Mouse (Mus musculus): ENCODE results near the gene Plekhm3. TPM values are rescaled to one million over a fixed set of nuclear protein-coding genes. Genes with fewer than 3 reads are reported as not detected.

The Plekhm3 gene
- 6.5 and 7.2 TPM in 2 replicates for polyA plus RNA-seq (2014; fragmentation: Nextera tagmentation; extraction: Ambion mirVana)

DNA sequence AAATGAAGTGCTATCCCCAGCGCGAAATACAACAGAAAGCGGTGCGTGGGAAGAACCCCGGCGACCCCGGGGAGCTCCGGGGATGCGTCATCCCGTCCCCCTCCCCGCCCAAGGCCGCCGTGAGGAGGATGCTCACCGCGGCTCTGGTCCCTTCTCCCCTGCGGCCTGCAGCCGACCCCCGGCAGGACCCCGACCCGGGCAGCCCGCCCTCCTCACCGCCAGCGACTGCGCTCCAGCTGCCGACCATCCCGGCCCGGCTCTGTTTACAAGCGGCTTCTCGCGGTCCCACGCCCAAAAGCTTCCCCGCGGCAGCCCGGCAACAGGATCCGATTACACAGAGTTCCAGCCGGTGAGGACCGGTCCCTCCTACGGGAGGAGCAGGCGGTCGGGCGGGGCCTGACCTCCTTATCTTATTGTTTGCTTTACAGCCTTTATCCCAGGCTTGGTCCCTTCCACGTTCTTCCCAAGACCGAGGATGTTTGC lies at the start of gene Plekhm3:
Gene Plekhm3 (minus strand): TSS at position 346 of the 483 bp plus-strand sequence.
- H3K27me3 ChIP-seq (ENCODE audit: control insufficient read depth, insufficient read depth, low read length): no peaks in the 10 kb centered on the region
- under 1% methylated on average over 43 of the region's 43 CpGs for WGBS
- peak; percentile 92 for DNase-seq (ENCODE audit: low spot score)
- no peaks in the 10 kb centered on the region for H3K4me1 ChIP-seq (replicated peaks; ENCODE audit: control insufficient read depth, insufficient read depth, low read length)
- H3K4me3 ChIP-seq (ENCODE audit: low read depth, low read length): peak within 1 kb of the TSS; percentile 81
- ATAC-seq (replicated peaks; ENCODE audit: low FRiP score): peak; percentile 93
- H3K36me3 ChIP-seq (ENCODE audit: control insufficient read depth, insufficient read depth, low read length): no peaks in the 10 kb centered on the region
- no peaks in the 10 kb centered on the region for H3K9me3 ChIP-seq (ENCODE audit: control insufficient read depth, low read length)
- peak within 1 kb of the TSS; percentile 62 for H3K4me2 ChIP-seq (ENCODE audit: low read depth, low read length, severe bottlenecking)
- peak within 1 kb of the TSS; percentile 91 for H3K9ac ChIP-seq (ENCODE audit: low read length)
- H3K27ac ChIP-seq (ENCODE audit: low read depth, low read length): 0 out of 2 replicates have a peak within 1 kb of the TSS, but pooled peaks have one; percentile 46

GRCm38 (mm10) chr1:65005575-65005974 lies 49.0 kb upstream of the Plekhm3 start:
- Histone ChIP-seq H3K4me1 (replicated peaks; ENCODE audit: control insufficient read depth, insufficient read depth, low read length) (no peaks in the 10 kb centered on the region), H3K27ac (ENCODE audit: low read depth, low read length) (no peak overlapping the region), H3K27me3 (ENCODE audit: control insufficient read depth, insufficient read depth, low read length) (no peaks in the 10 kb centered on the region), H3K4me3 (ENCODE audit: low read depth, low read length) (no peak overlapping the region), H3K4me2 (ENCODE audit: low read depth, low read length, severe bottlenecking) (no peak overlapping the region), H3K36me3 (ENCODE audit: control insufficient read depth, insufficient read depth, low read length) (no peaks in the 10 kb centered on the region), H3K9ac (ENCODE audit: low read length) (no peak overlapping the region), H3K9me3 (ENCODE audit: control insufficient read depth, low read length) (no peaks in the 10 kb centered on the region; the same call in 1 of the 2 replicates)
- DNase-seq (ENCODE audit: low spot score) (no peak), ATAC-seq (replicated peaks; ENCODE audit: low FRiP score) (no peak)
- 95% methylated on average over 6 of the region's 6 CpGs for WGBS

DNA sequence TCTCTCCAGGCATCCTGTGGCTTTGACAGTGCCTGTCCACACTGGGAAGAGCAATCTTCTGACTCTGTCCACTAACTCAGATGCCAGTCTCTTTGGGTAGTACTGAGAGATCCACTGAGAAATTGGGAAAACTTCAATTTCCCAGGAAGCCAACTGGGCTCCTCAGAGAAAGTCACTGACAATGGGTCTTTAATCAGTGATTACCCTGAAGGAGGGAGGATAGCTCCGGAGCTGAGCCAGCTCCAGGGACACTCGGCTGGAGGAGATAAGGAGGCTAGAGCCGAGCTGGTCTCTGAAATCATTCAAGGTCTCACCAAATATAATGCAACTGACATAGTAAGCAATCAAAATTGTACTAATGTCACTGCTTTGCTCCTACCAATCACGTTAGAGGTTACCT lies 47.9 kb upstream of the Plekhm3 start:
- Histone ChIP-seq H3K4me2 (ENCODE audit: low read depth, low read length, severe bottlenecking) (no peak overlapping the region), H3K9ac (ENCODE audit: low read length) (no peak overlapping the region), H3K4me1 (replicated peaks; ENCODE audit: control insufficient read depth, insufficient read depth, low read length) (no peaks in the 10 kb centered on the region), H3K36me3 (ENCODE audit: control insufficient read depth, insufficient read depth, low read length) (no peaks in the 10 kb centered on the region), H3K4me3 (ENCODE audit: low read depth, low read length) (no peak overlapping the region), H3K27ac (ENCODE audit: low read depth, low read length) (no peak overlapping the region), H3K27me3 (ENCODE audit: control insufficient read depth, insufficient read depth, low read length) (no peaks in the 10 kb centered on the region), H3K9me3 (ENCODE audit: control insufficient read depth, low read length) (no peaks in the 10 kb centered on the region; the same call in 1 of the 2 replicates)
- ATAC-seq (replicated peaks; ENCODE audit: low FRiP score): no peak
- 84% methylated on average over 4 of the region's 4 CpGs for WGBS
- DNase-seq (ENCODE audit: low spot score): no peak

- no peak overlapping the region for H3K4me2 ChIP-seq (ENCODE audit: low read depth, low read length, severe bottlenecking)
- H3K4me3 ChIP-seq (ENCODE audit: low read depth, low read length): no peak overlapping the region
- H3K27ac ChIP-seq (ENCODE audit: low read depth, low read length): no peak overlapping the region
- no peaks in the 10 kb centered on the region for H3K9me3 ChIP-seq (ENCODE audit: control insufficient read depth, low read length)
- no peaks in the 10 kb centered on the region for H3K27me3 ChIP-seq (ENCODE audit: control insufficient read depth, insufficient read depth, low read length)
- H3K9ac ChIP-seq (ENCODE audit: low read length): no peak overlapping the region
- 85% methylated on average over 4 of the region's 4 CpGs for WGBS
- no peak for ATAC-seq (replicated peaks; ENCODE audit: low FRiP score)
- H3K4me1 ChIP-seq (replicated peaks; ENCODE audit: control insufficient read depth, insufficient read depth, low read length): no peaks in the 10 kb centered on the region
- DNase-seq (ENCODE audit: low spot score): no peak
- no peaks in the 10 kb centered on the region for H3K36me3 ChIP-seq (ENCODE audit: control insufficient read depth, insufficient read depth, low read length)
Observed at GRCm38 (mm10) chr1:64993206-64993605, 36.6 kb upstream of the Plekhm3 start.

DNA sequence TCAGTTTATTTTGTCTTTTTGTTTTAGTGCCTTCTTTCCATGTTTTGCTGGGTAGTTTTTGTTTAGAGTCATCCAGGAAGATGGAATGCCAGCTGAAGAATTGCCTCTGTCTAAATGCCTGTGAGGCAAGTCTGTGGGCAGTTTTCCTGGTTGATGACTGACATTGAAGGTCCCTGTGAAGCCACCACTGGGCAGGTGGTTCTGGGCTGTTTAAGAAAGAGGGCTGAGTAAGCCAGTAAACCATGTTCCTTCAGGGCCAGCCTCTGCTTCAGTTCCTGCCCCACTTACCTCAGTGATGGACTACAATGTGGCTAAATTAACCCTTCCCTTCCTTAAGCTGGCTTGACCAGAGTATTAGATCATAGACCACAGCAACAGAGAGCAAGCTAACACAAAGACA lies 31.6 kb upstream of the Plekhm3 start:
- no peaks in the 10 kb centered on the region for H3K9me3 ChIP-seq (ENCODE audit: control insufficient read depth, low read length)
- no peaks in the 10 kb centered on the region for H3K4me1 ChIP-seq (replicated peaks; ENCODE audit: control insufficient read depth, insufficient read depth, low read length)
- no peak overlapping the region for H3K4me3 ChIP-seq (ENCODE audit: low read depth, low read length)
- ATAC-seq (replicated peaks; ENCODE audit: low FRiP score): no peak
- H3K27ac ChIP-seq (ENCODE audit: low read depth, low read length): no peak overlapping the region
- H3K9ac ChIP-seq (ENCODE audit: low read length): no peak overlapping the region
- DNase-seq (ENCODE audit: low spot score): no peak
- H3K36me3 ChIP-seq (ENCODE audit: control insufficient read depth, insufficient read depth, low read length): no peaks in the 10 kb centered on the region
- H3K27me3 ChIP-seq (ENCODE audit: control insufficient read depth, insufficient read depth, low read length): no peaks in the 10 kb centered on the region
- H3K4me2 ChIP-seq (ENCODE audit: low read depth, low read length, severe bottlenecking): no peak overlapping the region

DNA sequence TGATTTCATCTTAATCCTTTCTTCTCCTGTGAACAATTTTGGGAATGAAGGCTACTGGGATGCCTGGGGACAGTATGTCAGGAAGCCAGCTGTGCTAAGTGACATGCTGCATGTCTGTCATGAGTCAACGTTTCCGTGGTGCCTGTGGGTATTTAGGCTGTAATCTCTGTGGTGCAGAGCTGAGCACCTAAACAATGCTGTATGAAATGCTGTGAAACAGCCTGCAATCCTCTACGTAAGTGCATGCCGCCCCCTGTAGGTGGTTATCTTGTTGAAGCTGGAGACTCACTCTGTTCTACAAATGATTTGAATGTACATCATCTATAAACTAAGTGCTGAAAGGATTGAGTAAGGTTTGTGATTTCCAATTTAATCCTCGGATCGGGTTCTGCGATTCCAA lies 29.5 kb upstream of the Plekhm3 start:
- peak; percentile 69 for DNase-seq (ENCODE audit: low spot score)

DNA sequence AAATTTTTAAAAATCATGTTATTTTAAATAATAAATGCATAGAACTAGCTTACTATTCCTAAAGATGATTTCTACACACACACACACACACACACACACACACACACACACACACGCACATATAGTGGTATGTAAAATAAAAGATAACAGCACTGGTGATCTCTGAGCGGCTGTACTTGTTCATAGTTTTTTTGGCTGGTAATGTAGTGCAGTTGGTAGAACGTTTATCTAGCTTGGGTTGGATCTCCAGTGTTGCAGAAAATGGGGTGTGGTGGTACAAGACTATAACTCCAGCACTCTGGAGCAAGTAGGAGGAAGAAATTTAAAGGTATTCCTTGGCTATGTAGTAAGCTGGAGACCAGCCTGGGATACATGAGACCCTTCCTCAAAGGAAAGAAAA lies 26.6 kb upstream of the Plekhm3 start:
- 0 out of 2 replicates have a peak, but pooled peaks cover 4% of the 10 kb centered on the region for H3K27me3 ChIP-seq (ENCODE audit: control insufficient read depth, insufficient read depth, low read length)
- DNase-seq (ENCODE audit: low spot score) (no peak), ATAC-seq (replicated peaks; ENCODE audit: low FRiP score) (no peak)
- H3K9me3 ChIP-seq (ENCODE audit: control insufficient read depth, low read length): no peaks in the 10 kb centered on the region
- H3K27ac ChIP-seq (ENCODE audit: low read depth, low read length): no peak overlapping the region
- H3K36me3 ChIP-seq (ENCODE audit: control insufficient read depth, insufficient read depth, low read length): no peaks in the 10 kb centered on the region
- H3K9ac ChIP-seq (ENCODE audit: low read length): no peak overlapping the region
- no peak overlapping the region for H3K4me3 ChIP-seq (ENCODE audit: low read depth, low read length)
- WGBS: 84% methylated on average over 3 of the region's 3 CpGs
- 0 out of 2 replicates have a peak, but pooled peaks cover 1% of the 10 kb centered on the region for H3K4me1 ChIP-seq (replicated peaks; ENCODE audit: control insufficient read depth, insufficient read depth, low read length)
- H3K4me2 ChIP-seq (ENCODE audit: low read depth, low read length, severe bottlenecking): no peak overlapping the region

More for the DNA sequence above, 29.5 kb upstream of the Plekhm3 start:
- H3K27ac ChIP-seq (ENCODE audit: low read depth, low read length): no peak overlapping the region
- no peak overlapping the region for H3K4me2 ChIP-seq (ENCODE audit: low read depth, low read length, severe bottlenecking)
- H3K9ac ChIP-seq (ENCODE audit: low read length): no peak overlapping the region
- no peak overlapping the region for H3K4me3 ChIP-seq (ENCODE audit: low read depth, low read length)
- H3K4me1 ChIP-seq (replicated peaks; ENCODE audit: control insufficient read depth, insufficient read depth, low read length): 0 out of 2 replicates have a peak, but pooled peaks cover 1% of the 10 kb centered on the region
- no peaks in the 10 kb centered on the region for H3K9me3 ChIP-seq (ENCODE audit: control insufficient read depth, low read length)
- ATAC-seq (replicated peaks; ENCODE audit: low FRiP score): no peak
- no peaks in the 10 kb centered on the region for H3K27me3 ChIP-seq (ENCODE audit: control insufficient read depth, insufficient read depth, low read length)
- 39% methylated on average over 7 of the region's 7 CpGs for WGBS
- no peaks in the 10 kb centered on the region for H3K36me3 ChIP-seq (ENCODE audit: control insufficient read depth, insufficient read depth, low read length)

GRCm38 (mm10) chr1:64978321-64978799 lies 21.7 kb upstream of the Plekhm3 start:
- no peak for DNase-seq (ENCODE audit: low spot score)
- Histone ChIP-seq H3K4me2 (ENCODE audit: low read depth, low read length, severe bottlenecking) (no peak overlapping the region), H3K4me1 (replicated peaks; ENCODE audit: control insufficient read depth, insufficient read depth, low read length) (peaks cover 5% of the 10 kb centered on the region), H3K27me3 (ENCODE audit: control insufficient read depth, insufficient read depth, low read length) (peaks cover 26% of the 10 kb centered on the region), H3K4me3 (ENCODE audit: low read depth, low read length) (no peak overlapping the region), H3K9ac (ENCODE audit: low read length) (no peak overlapping the region), H3K9me3 (ENCODE audit: control insufficient read depth, low read length) (no peaks in the 10 kb centered on the region), H3K36me3 (ENCODE audit: control insufficient read depth, insufficient read depth, low read length) (no peaks in the 10 kb centered on the region), H3K27ac (ENCODE audit: low read depth, low read length) (no peak overlapping the region)
- no peak for ATAC-seq (replicated peaks; ENCODE audit: low FRiP score)
- WGBS: 83% methylated on average over 7 of the region's 7 CpGs

DNA sequence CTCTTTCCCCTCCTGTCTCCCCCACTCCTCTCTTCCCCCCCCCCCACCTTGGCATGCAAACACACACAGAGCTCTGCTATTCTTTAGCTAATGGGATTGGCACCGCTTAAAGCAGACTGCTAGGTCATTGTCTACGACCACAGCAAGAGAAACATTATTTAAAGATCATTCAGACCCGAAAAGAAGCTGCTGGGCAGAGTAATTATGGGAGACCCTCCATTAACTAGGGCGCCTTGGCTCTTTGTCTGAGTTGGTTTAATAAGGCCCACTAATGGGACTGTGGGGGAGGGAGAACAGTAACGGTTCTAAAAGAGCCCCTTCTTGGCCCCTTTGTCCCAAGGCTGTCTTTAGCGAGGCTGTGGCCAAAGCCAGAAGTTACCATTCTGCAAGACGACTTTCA lies 18.7 kb upstream of the Plekhm3 start:
- Histone ChIP-seq H3K9me3 (ENCODE audit: control insufficient read depth, low read length) (no peaks in the 10 kb centered on the region), H3K4me3 (ENCODE audit: low read depth, low read length) (no peak overlapping the region), H3K9ac (ENCODE audit: low read length) (0 out of 2 replicates have a peak overlapping the region, but pooled peaks have one; percentile 20), H3K4me1 (replicated peaks; ENCODE audit: control insufficient read depth, insufficient read depth, low read length) (peaks cover 4% of the 10 kb centered on the region), H3K27ac (ENCODE audit: low read depth, low read length) (no peak overlapping the region), H3K27me3 (ENCODE audit: control insufficient read depth, insufficient read depth, low read length) (peaks cover 40% of the 10 kb centered on the region), H3K36me3 (ENCODE audit: control insufficient read depth, insufficient read depth, low read length) (no peaks in the 10 kb centered on the region), H3K4me2 (ENCODE audit: low read depth, low read length, severe bottlenecking) (peak overlapping the region; percentile 15; the same call in 1 of the 2 replicates)
- DNase-seq (ENCODE audit: low spot score) (peak; percentile 59), ATAC-seq (replicated peaks; ENCODE audit: low FRiP score) (peak; percentile 78)
- 7% methylated on average over 7 of the region's 7 CpGs for WGBS

Measured in forebrain, embryonic 11.5 days (tissue).